Mouse (Mus musculus): ENCODE measurements at regions not wholly inside any gene's neighbourhood (a gene's known extent, or its start where the extent isn't known, plus 50 kb on each side); places are given as distances from the start of the nearest gene placed in this dataset.

GRCm38 (mm10) chr15:67305681-67306080, 805.0 kb upstream of the Lrrc6 start:
- Histone ChIP-seq H3K4me3 (replicated peaks; ENCODE audit: low read length) (no peak overlapping the region), H3K9ac (ENCODE audit: low read depth, low read length, severe bottlenecking) (no peak overlapping the region), H3K27me3 (ENCODE audit: control insufficient read depth, insufficient read depth, low read length) (no peaks in the 10 kb centered on the region), H3K27ac (replicated peaks; ENCODE audit: low read depth, low read length) (no peak overlapping the region), H3K4me2 (replicated peaks; ENCODE audit: low read depth, low read length, severe bottlenecking) (no peak overlapping the region), H3K9me3 (ENCODE audit: control insufficient read depth, low read length) (no peaks in the 10 kb centered on the region), H3K4me1 (ENCODE audit: control insufficient read depth, insufficient read depth, low read length) (0 out of 2 replicates have a peak, but pooled peaks cover 7% of the 10 kb centered on the region), H3K36me3 (ENCODE audit: control insufficient read depth, insufficient read depth, low read length) (no peaks in the 10 kb centered on the region)
- WGBS: 71% methylated on average over 1 of the region's 1 CpGs
- ATAC-seq (ENCODE audit: low FRiP score, low read depth) (no peak), DNase-seq (ENCODE audit: low spot score) (no peak)
- TF ChIP-seq POLR2A (IDR thresholded peaks at IDR 0.05; ENCODE audit: borderline replicate concordance, extremely low read depth, insufficient read depth, insufficient read length): no peak

GRCm38 (mm10) chr15:67303804-67304203, 803.1 kb upstream of the Lrrc6 start:
- DNase-seq (ENCODE audit: low spot score) (peak; percentile 29), ATAC-seq (ENCODE audit: low FRiP score, low read depth) (peak; percentile 51; the same call in 1 of the 2 replicates)
- H3K9me3 ChIP-seq (ENCODE audit: control insufficient read depth, low read length): no peaks in the 10 kb centered on the region
- no peak overlapping the region for H3K9ac ChIP-seq (ENCODE audit: low read depth, low read length, severe bottlenecking)
- no peak for TF ChIP-seq POLR2A (IDR thresholded peaks at IDR 0.05; ENCODE audit: borderline replicate concordance, extremely low read depth, insufficient read depth, insufficient read length)
- H3K27ac ChIP-seq (replicated peaks; ENCODE audit: low read depth, low read length): 0 out of 2 replicates have a peak overlapping the region, but pooled peaks have one; percentile 28
- no peaks in the 10 kb centered on the region for H3K36me3 ChIP-seq (ENCODE audit: control insufficient read depth, insufficient read depth, low read length)
- H3K4me3 ChIP-seq (replicated peaks; ENCODE audit: low read length): no peak overlapping the region
- H3K4me1 ChIP-seq (ENCODE audit: control insufficient read depth, insufficient read depth, low read length): 0 out of 2 replicates have a peak, but pooled peaks cover 7% of the 10 kb centered on the region
- no peaks in the 10 kb centered on the region for H3K27me3 ChIP-seq (ENCODE audit: control insufficient read depth, insufficient read depth, low read length)
- WGBS: 84% methylated on average over 1 of the region's 1 CpGs
- no peak overlapping the region for H3K4me2 ChIP-seq (replicated peaks; ENCODE audit: low read depth, low read length, severe bottlenecking)

GRCm38 (mm10) chr15:67301871-67302363, 801.2 kb upstream of the Lrrc6 start:
- ATAC-seq (ENCODE audit: low FRiP score, low read depth): peak; percentile 80
- H3K27ac ChIP-seq (replicated peaks; ENCODE audit: low read depth, low read length): no peak overlapping the region

GRCm38 (mm10) chr15:67301024-67301423, 800.3 kb upstream of the Lrrc6 start:
- no peak overlapping the region for H3K4me3 ChIP-seq (replicated peaks; ENCODE audit: low read length)
- no peak for TF ChIP-seq POLR2A (IDR thresholded peaks at IDR 0.05; ENCODE audit: borderline replicate concordance, extremely low read depth, insufficient read depth, insufficient read length)
- no peaks in the 10 kb centered on the region for H3K27me3 ChIP-seq (ENCODE audit: control insufficient read depth, insufficient read depth, low read length)
- H3K36me3 ChIP-seq (ENCODE audit: control insufficient read depth, insufficient read depth, low read length): no peaks in the 10 kb centered on the region
- H3K4me1 ChIP-seq (ENCODE audit: control insufficient read depth, insufficient read depth, low read length): 0 out of 2 replicates have a peak, but pooled peaks cover 7% of the 10 kb centered on the region
- 55% methylated on average over 4 of the region's 4 CpGs for WGBS
- no peak for DNase-seq (ENCODE audit: low spot score)
- no peak for ATAC-seq (ENCODE audit: low FRiP score, low read depth)
- no peaks in the 10 kb centered on the region for H3K9me3 ChIP-seq (ENCODE audit: control insufficient read depth, low read length)
- no peak overlapping the region for H3K27ac ChIP-seq (replicated peaks; ENCODE audit: low read depth, low read length)
- no peak overlapping the region for H3K4me2 ChIP-seq (replicated peaks; ENCODE audit: low read depth, low read length, severe bottlenecking)
- no peak overlapping the region for H3K9ac ChIP-seq (ENCODE audit: low read depth, low read length, severe bottlenecking)

More at GRCm38 (mm10) chr15:67301871-67302363, 801.2 kb upstream of the Lrrc6 start:
- H3K4me2 ChIP-seq (replicated peaks; ENCODE audit: low read depth, low read length, severe bottlenecking): no peak overlapping the region
- no peaks in the 10 kb centered on the region for H3K27me3 ChIP-seq (ENCODE audit: control insufficient read depth, insufficient read depth, low read length)
- H3K9me3 ChIP-seq (ENCODE audit: control insufficient read depth, low read length): no peaks in the 10 kb centered on the region
- H3K4me3 ChIP-seq (replicated peaks; ENCODE audit: low read length): no peak overlapping the region
- WGBS: 60% methylated on average over 6 of the region's 6 CpGs
- no peaks in the 10 kb centered on the region for H3K36me3 ChIP-seq (ENCODE audit: control insufficient read depth, insufficient read depth, low read length)
- H3K9ac ChIP-seq (ENCODE audit: low read depth, low read length, severe bottlenecking): no peak overlapping the region
- H3K4me1 ChIP-seq (ENCODE audit: control insufficient read depth, insufficient read depth, low read length): 0 out of 2 replicates have a peak, but pooled peaks cover 7% of the 10 kb centered on the region
- no peak for TF ChIP-seq POLR2A (IDR thresholded peaks at IDR 0.05; ENCODE audit: borderline replicate concordance, extremely low read depth, insufficient read depth, insufficient read length)
- DNase-seq (ENCODE audit: low spot score): peak; percentile 59

GRCm38 (mm10) chr15:67294797-67295196, 794.1 kb upstream of the Lrrc6 start:
- DNase-seq (ENCODE audit: low spot score) (no peak), ATAC-seq (ENCODE audit: low FRiP score, low read depth) (no peak)
- Histone ChIP-seq H3K36me3 (ENCODE audit: control insufficient read depth, insufficient read depth, low read length) (no peaks in the 10 kb centered on the region), H3K4me3 (replicated peaks; ENCODE audit: low read length) (no peak overlapping the region), H3K27ac (replicated peaks; ENCODE audit: low read depth, low read length) (no peak overlapping the region), H3K4me1 (ENCODE audit: control insufficient read depth, insufficient read depth, low read length) (no peaks in the 10 kb centered on the region), H3K9me3 (ENCODE audit: control insufficient read depth, low read length) (no peaks in the 10 kb centered on the region), H3K4me2 (replicated peaks; ENCODE audit: low read depth, low read length, severe bottlenecking) (no peak overlapping the region), H3K9ac (ENCODE audit: low read depth, low read length, severe bottlenecking) (no peak overlapping the region), H3K27me3 (ENCODE audit: control insufficient read depth, insufficient read depth, low read length) (no peaks in the 10 kb centered on the region)
- 70% methylated on average over 1 of the region's 1 CpGs for WGBS
- no peak for TF ChIP-seq POLR2A (IDR thresholded peaks at IDR 0.05; ENCODE audit: borderline replicate concordance, extremely low read depth, insufficient read depth, insufficient read length)

All from limb, embryonic 14.5 days (tissue).